Mouse (Mus musculus) kidney, adult 2 months (tissue): ENCODE results near the gene Epsti1. TPM values are rescaled to one million over a fixed set of nuclear protein-coding genes. Genes with fewer than 3 reads are reported as not detected.

ENCODE experiments used
- DNase-seq: peaks from one replicate; pipeline ENCODE4 v3.0.0; 2021
- H3K27ac ChIP-seq: fragments of 200-500 bp; 2 replicates; pipeline ENCODE4 v1.5.1; 2012; ENCODE audit warnings: low read depth, low read length, control low read depth, inconsistent platforms; ENCODE audit not compliant: insufficient read depth
- H3K27me3 ChIP-seq: fragments of 200-500 bp; replicated peaks from 2 replicates; pipeline ENCODE4 v1.6.1; 2012; ENCODE audit warnings: mild to moderate bottlenecking, moderate library complexity, low read length, inconsistent platforms; ENCODE audit not compliant: control insufficient read depth, insufficient read depth
- H3K36me3 ChIP-seq: fragments of 200-500 bp; 2 replicates; pipeline ENCODE4 v1.6.1; 2012; ENCODE audit warnings: mild to moderate bottlenecking, moderate library complexity, low read length, inconsistent platforms; ENCODE audit not compliant: control insufficient read depth, insufficient read depth
- H3K4me1 ChIP-seq: fragments of 200-500 bp; 2 replicates; pipeline ENCODE4 v1.6.1; 2011; ENCODE audit warnings: low read length; ENCODE audit not compliant: control insufficient read depth, insufficient read depth
- H3K4me3 ChIP-seq: fragments of 200-500 bp; 2 replicates; pipeline ENCODE4 v1.5.1; 2011; ENCODE audit warnings: mild to moderate bottlenecking, low read depth, low read length, control low read depth; ENCODE audit not compliant: insufficient read depth
- CTCF ChIP-seq: fragments of 200-500 bp; conservative IDR thresholded peaks from 2 replicates; pipeline ENCODE4 v1.5.1; 2011; ENCODE audit warnings: low read depth, mild to moderate bottlenecking, control low read depth, low read length, moderate library complexity, mixed read lengths; ENCODE audit not compliant: insufficient read depth, insufficient read length
- POLR2A ChIP-seq: fragments of 200-500 bp; IDR thresholded peaks from one replicate; pipeline ENCODE4 v1.6.1; 2011; ENCODE audit warnings: low read depth, low read length, control low read depth
- WGBS: fragments of 180-500 bp; shearing (Covaris S2); methylation state at CpG from one replicate; pipeline ENCODE4 v1.1.7; 2018; 5-methylcytosine and 5-hydroxymethylcytosine counted together
- polyA plus RNA-seq: library from polyadenylated mRNA; depleted of rRNA; stranded (reverse); fragments of >200 nt; gene quantifications from 2 replicates; pipeline ENCODE4 v1.2.3, GENCODE M21; 2012

Epsti1 gene
- polyA plus RNA-seq, 1 experiment: 4.7 TPM

GRCm38 (mm10) chr14:78015540-78016321, 111.7 kb downstream of the Epsti1 start:
- no peak overlapping the region for H3K27ac ChIP-seq
- no peak for DNase-seq
- no peak overlapping the region for H3K4me3 ChIP-seq
- 74% methylated on average over 7 of the region's 7 CpGs for WGBS
- no peak for TF ChIP-seq CTCF
- no peaks in the 10 kb centered on the region for H3K4me1 ChIP-seq
- no peaks in the 10 kb centered on the region for H3K27me3 ChIP-seq
- no peaks in the 10 kb centered on the region for H3K36me3 ChIP-seq

GRCm38 (mm10) chr14:78016398-78016797, 112.4 kb downstream of the Epsti1 start:
- 60% methylated on average over 4 of the region's 4 CpGs for WGBS
- no peaks in the 10 kb centered on the region for H3K4me1 ChIP-seq
- no peak overlapping the region for H3K4me3 ChIP-seq
- no peaks in the 10 kb centered on the region for H3K36me3 ChIP-seq
- no peaks in the 10 kb centered on the region for H3K27me3 ChIP-seq
- TF ChIP-seq POLR2A (no peak), CTCF (no peak)
- DNase-seq: no peak
- no peak overlapping the region for H3K27ac ChIP-seq

GRCm38 (mm10) chr14:78019935-78020334, 115.9 kb downstream of the Epsti1 start:
- no peaks in the 10 kb centered on the region for H3K4me1 ChIP-seq
- TF ChIP-seq POLR2A (no peak), CTCF (no peak)
- no peak overlapping the region for H3K27ac ChIP-seq
- no peaks in the 10 kb centered on the region for H3K27me3 ChIP-seq
- H3K4me3 ChIP-seq: no peak overlapping the region
- H3K36me3 ChIP-seq: no peaks in the 10 kb centered on the region
- WGBS: 48% methylated on average over 8 of the region's 8 CpGs
- no peak for DNase-seq

- TF ChIP-seq CTCF: no peak
- TF ChIP-seq POLR2A: no peak
- no peak overlapping the region for H3K4me3 ChIP-seq
- no peaks in the 10 kb centered on the region; the same call in 1 of the 2 replicates for H3K27me3 ChIP-seq
- H3K36me3 ChIP-seq: no peaks in the 10 kb centered on the region
- H3K27ac ChIP-seq: no peak overlapping the region
- H3K4me1 ChIP-seq: no peaks in the 10 kb centered on the region
- DNase-seq: no peak
- WGBS: 54% methylated on average over 8 of the region's 8 CpGs
Measured at GRCm38 (mm10) chr14:78038876-78039275, 134.8 kb downstream of the Epsti1 start.

- no peaks in the 10 kb centered on the region; the same call in 1 of the 2 replicates for H3K27me3 ChIP-seq
- TF ChIP-seq POLR2A (no peak), CTCF (no peak)
- WGBS: 77% methylated on average over 6 of the region's 6 CpGs
- H3K27ac ChIP-seq: no peak overlapping the region
- H3K36me3 ChIP-seq: no peaks in the 10 kb centered on the region
- H3K4me3 ChIP-seq: no peak overlapping the region
- H3K4me1 ChIP-seq: no peaks in the 10 kb centered on the region
- DNase-seq: no peak
Measured at GRCm38 (mm10) chr14:78040643-78041042, 136.6 kb downstream of the Epsti1 start.

- H3K27me3 ChIP-seq: no peaks in the 10 kb centered on the region
- DNase-seq: no peak
- no peak for TF ChIP-seq POLR2A
- no peak for TF ChIP-seq CTCF
- no peaks in the 10 kb centered on the region for H3K36me3 ChIP-seq
- no peak overlapping the region for H3K27ac ChIP-seq
- no peak overlapping the region for H3K4me3 ChIP-seq
- 67% methylated on average over 11 of the region's 11 CpGs for WGBS
- H3K4me1 ChIP-seq: no peaks in the 10 kb centered on the region
Measured at GRCm38 (mm10) chr14:78041886-78042526, 138.0 kb downstream of the Epsti1 start.

- Histone ChIP-seq H3K4me3 (no peak overlapping the region), H3K27me3 (no peaks in the 10 kb centered on the region), H3K27ac (no peak overlapping the region), H3K4me1 (no peaks in the 10 kb centered on the region), H3K36me3 (no peaks in the 10 kb centered on the region)
- no peak for DNase-seq
- TF ChIP-seq POLR2A: no peak
- no peak for TF ChIP-seq CTCF
- WGBS: 62% methylated on average over 2 of the region's 2 CpGs
Measured at GRCm38 (mm10) chr14:78043079-78043478, 139.0 kb downstream of the Epsti1 start.
